In the genomic region with DNA sequence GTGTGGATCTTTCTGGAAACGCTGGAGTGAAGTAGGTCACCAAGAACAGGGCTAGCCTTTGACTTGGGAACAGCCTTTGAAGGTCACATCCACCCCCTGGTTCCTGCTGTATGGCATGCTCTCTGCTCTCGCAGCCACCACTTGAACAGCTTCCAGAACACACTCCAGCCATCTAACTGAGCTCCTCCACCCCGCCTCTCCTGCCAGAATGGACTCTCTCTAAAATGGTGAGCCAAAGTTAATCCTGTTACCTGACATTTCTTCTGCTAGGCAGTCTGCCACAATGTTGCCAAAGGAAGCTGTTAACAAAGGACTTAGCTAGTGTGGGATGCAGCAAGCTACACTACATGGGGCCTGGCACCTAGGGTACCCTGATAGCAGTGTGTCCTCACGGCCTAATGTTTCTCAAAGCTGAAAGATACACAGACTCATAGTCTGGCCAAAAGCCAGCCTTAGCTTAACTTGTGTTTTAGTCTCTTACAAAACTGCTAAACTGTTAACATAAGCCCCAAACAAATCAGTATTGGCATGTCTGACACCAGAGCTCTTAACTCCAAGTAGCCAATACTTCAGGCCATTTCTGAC, we compare ENCODE assay signal across 22 mouse cellular contexts. TPM values are rescaled to one million over a fixed set of nuclear protein-coding genes. Genes with fewer than 3 reads are reported as not detected.
A peak's percentile ranks its signal among the peaks of the same experiment; 100 is the strongest.
DNase-seq lines count a peak whose midpoint lies in the region; ATAC-seq lines count a peak whose summit lies in the region.
"Had no signal": no experiment of that assay in that cellular context is flagged by ENCODE, and none has a peak within 500 bp of the region (broad histone marks: within the 10 kb centered on the region; RNA-seq: fewer than 3 reads in every experiment).

No protein-coding gene starts in this region.

- peaks cover 6% of the 10 kb centered on the region for H3K4me1 ChIP-seq in heart, embryonic 16.5 days (ENCODE audit: control insufficient read depth, insufficient read depth, low read length)
- H3K4me1 ChIP-seq: forebrain, embryonic 13.5 days; lung, embryonic 15.5 days; neural tube, embryonic 12.5 days; stomach, embryonic 15.5 days had no signal

- H3K27me3 ChIP-seq in heart, embryonic 16.5 days (ENCODE audit: control insufficient read depth, insufficient read depth, low read length) = no peaks in the 10 kb centered on the region
- H3K27me3 ChIP-seq: forebrain, embryonic 13.5 days; lung, embryonic 15.5 days; neural tube, embryonic 12.5 days; stomach, embryonic 15.5 days had no signal

- no peak overlapping the region for H3K9ac ChIP-seq in heart, embryonic 16.5 days (ENCODE audit: low read length)
- H3K9ac ChIP-seq: forebrain, embryonic 13.5 days; hindbrain, embryonic 14.5 days; lung, embryonic 15.5 days; neural tube, embryonic 12.5 days; stomach, embryonic 15.5 days had no signal

- H3K9me3 ChIP-seq in heart, embryonic 16.5 days (replicated peaks; ENCODE audit: control insufficient read depth, low read length) = 0 out of 2 replicates have a peak, but pooled peaks cover 2% of the 10 kb centered on the region
- H3K9me3 ChIP-seq: lung, embryonic 15.5 days; neural tube, embryonic 12.5 days; stomach, embryonic 15.5 days had no signal

- H3K27ac ChIP-seq in heart, embryonic 16.5 days (ENCODE audit: low read length) = peak overlapping the region; percentile 74
- H3K27ac ChIP-seq: forebrain, embryonic 13.5 days; hindbrain, embryonic 14.5 days; lung, embryonic 15.5 days; neural tube, embryonic 12.5 days; stomach, embryonic 15.5 days had no signal

- peaks cover 32% of the 10 kb centered on the region for H3K36me3 ChIP-seq in heart, embryonic 16.5 days (ENCODE audit: control insufficient read depth, insufficient read depth)

- ATAC-seq in heart, embryonic 16.5 days (replicated peaks; ENCODE audit: extremely low read depth, insufficient read depth, low FRiP score) = 0 out of 2 replicates have a peak, but pooled peaks have one; percentile 37
- ATAC-seq: forebrain, embryonic 13.5 days; intestine, postnatal 0 days had no signal

- intact Hi-C loops in heart, postnatal 36 days (cut with DNase I) = no loop called here

- 38% methylated on average over 4 of the region's 4 CpGs for WGBS in heart, embryonic 16.5 days

- DNase-seq in heart, postnatal 36 days = no peak
- peak; percentile 69 for DNase-seq in testis, postnatal 14 days (ENCODE audit: low spot score)
- DNase-seq in testis, postnatal 10 days (ENCODE audit: low spot score) = no peak
- peak; percentile 47 for DNase-seq in heart, postnatal 4 days
- DNase-seq in gastrocnemius, postnatal 4 days (ENCODE audit: low spot score in 2 of 2) = no peak
- no peak for DNase-seq in urinary bladder, postnatal 4 days (ENCODE audit: low spot score in 2 of 2)
- DNase-seq: adrenal gland, adult 8-10 months; cerebellum, adult 11 months; cerebellum, postnatal 14 days; gastrocnemius, postnatal 25 days; left cerebral cortex, postnatal 4 days; thymus, postnatal 25 days had no signal

- no peak overlapping the region for H3K4me3 ChIP-seq in heart, embryonic 16.5 days (ENCODE audit: low read length)
- H3K4me3 ChIP-seq: forebrain, embryonic 13.5 days; lung, embryonic 15.5 days; neural tube, embryonic 12.5 days; stomach, embryonic 15.5 days had no signal

- no peak overlapping the region for H3K4me2 ChIP-seq in heart, embryonic 16.5 days (ENCODE audit: low read depth, low read length)
- H3K4me2 ChIP-seq: forebrain, embryonic 13.5 days; hindbrain, embryonic 14.5 days; lung, embryonic 15.5 days; neural tube, embryonic 12.5 days; stomach, embryonic 15.5 days had no signal

RNA-seq across cellular contexts. Expression of gene Gm21970, which starts 3.4 kb away (rescaled TPM):
- polyA plus RNA-seq in heart, embryonic 16.5 days (2015; fragmentation: Nextera tagmentation; extraction: Ambion mirVana) = not detected in 2 replicates
- under 1 TPM in 1 of 2 experiments, not detected in 1; 0.47 TPM for total RNA-seq in heart, postnatal 36 days (2021)
- not detected for total RNA-seq in heart, postnatal 4 days (2021)
- not detected for total RNA-seq in gastrocnemius, postnatal 4 days (2021)
- total RNA-seq: ES-E14; gastrocnemius, postnatal 25 days; layer of hippocampus, adult 18-20 months; left cerebral cortex, postnatal 4 days had no signal
- polyA plus RNA-seq: forebrain, embryonic 13.5 days; hindbrain, embryonic 14.5 days; intestine, postnatal 0 days; kidney, embryonic 16.5 days; lung, embryonic 15.5 days; neural tube, embryonic 12.5 days; stomach, embryonic 15.5 days had no signal

RNA-seq across cellular contexts. Expression of gene Il10rb, which starts 11.0 kb away (rescaled TPM):
- 71.3 and 75.1 TPM in 2 replicates for polyA plus RNA-seq in heart, embryonic 16.5 days (2015; fragmentation: Nextera tagmentation; extraction: Ambion mirVana)
- 100 to 1,000 TPM; 113 to 116 TPM for total RNA-seq in heart, postnatal 36 days (2021)
- 10 to 100 TPM; 66.2 to 67.4 TPM for total RNA-seq in heart, postnatal 4 days (2021)
- total RNA-seq in gastrocnemius, postnatal 4 days (2021) = 10 to 100 TPM; 26.3 to 27.4 TPM

RNA-seq across cellular contexts. Expression of gene Ifnar2, which starts 22.3 kb away (rescaled TPM):
- 53.5 and 63.7 TPM in 2 replicates for polyA plus RNA-seq in heart, embryonic 16.5 days (2015; fragmentation: Nextera tagmentation; extraction: Ambion mirVana)
- 10 to 100 TPM; 39.7 to 40.4 TPM for total RNA-seq in heart, postnatal 36 days (2021)
- total RNA-seq in heart, postnatal 4 days (2021) = 10 to 100 TPM; 29.9 to 33.8 TPM
- 10 to 100 TPM; 26.1 to 31.4 TPM for total RNA-seq in gastrocnemius, postnatal 4 days (2021)

Comparison
In these comparisons a context has a peak if more than half of its experiments do, and no peak if none do; other contexts are left out.
1. DNase-seq: peak in testis, postnatal 14 days (single experiment) and heart, postnatal 4 days (single experiment); none in heart, postnatal 36 days (0 of 2), testis, postnatal 10 days (single experiment), gastrocnemius, postnatal 4 days (0 of 2) and urinary bladder, postnatal 4 days (0 of 2).